Mouse (Mus musculus) layer of hippocampus, adult 9-10 months (tissue): ENCODE measurements around the gene Fes.

Source experiments
- DNase-seq: peaks from one replicate; pipeline ENCODE4 v3.0.0; 2022; ENCODE audit warnings: low spot score

The Fes gene

DNA sequence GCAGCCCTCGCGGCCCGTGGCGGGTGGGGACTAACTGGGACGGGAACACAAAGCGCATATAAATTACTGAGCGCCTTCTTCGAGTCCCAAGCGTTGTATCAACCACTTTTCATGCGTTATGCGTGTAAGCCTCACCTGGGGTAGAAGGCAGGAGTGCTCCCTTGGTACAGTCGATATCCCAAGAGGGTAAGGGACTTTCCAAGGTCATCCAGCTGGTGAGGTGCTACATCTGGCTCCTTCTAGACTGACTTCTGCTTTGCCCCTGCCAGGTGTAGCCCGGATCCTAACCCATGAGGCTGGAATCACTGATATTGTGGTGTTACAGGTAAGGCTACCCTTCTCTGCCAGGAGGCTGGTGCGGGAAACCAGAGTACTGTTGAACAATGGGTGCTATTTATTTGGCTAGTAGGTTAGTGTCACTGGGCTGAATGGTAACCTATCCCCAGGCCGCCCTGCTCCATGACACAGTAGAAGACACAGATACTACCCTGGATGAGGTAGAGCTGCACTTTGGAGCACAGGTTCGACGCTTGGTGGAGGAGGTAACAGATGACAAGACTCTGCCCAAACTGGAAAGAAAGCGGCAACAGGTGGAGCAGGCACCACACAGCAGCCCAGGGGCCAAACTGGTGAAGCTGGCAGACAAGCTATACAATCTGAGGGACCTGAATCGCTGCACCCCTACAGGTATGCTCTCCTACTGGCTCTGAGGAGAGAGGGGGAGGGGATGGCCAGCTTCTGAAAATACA, 44.3 kb downstream of the Fes start:
- DNase-seq = no peak

DNA sequence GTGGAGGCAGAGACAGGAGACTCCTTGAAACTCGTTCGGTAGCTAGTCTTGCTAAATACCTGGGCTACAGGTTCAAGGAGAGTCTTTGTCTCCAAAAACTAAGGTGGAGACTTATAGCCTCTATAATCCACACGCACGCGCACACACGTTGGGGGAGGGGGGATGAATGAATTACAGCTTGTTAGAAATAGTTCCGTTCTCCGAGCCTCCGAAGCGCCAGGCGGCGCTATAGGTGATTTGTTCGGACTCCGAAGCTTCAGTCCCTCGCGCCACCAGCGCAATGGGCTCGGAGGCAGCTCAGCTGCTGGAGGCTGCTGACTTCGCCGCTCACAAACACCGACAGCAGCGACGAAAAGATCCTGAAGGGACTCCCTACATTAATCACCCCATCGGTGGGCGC, 44.9 kb downstream of the Fes start, which contains the start of gene Hddc3:
Gene Hddc3, plus strand, starts transcription at position 247 of the 400 bp plus-strand sequence.
- DNase-seq = peak; percentile 95

GRCm38 (mm10) chr7:80341793-80342192, 46.0 kb downstream of the Fes start:
- no peak for DNase-seq

GRCm38 (mm10) chr7:80340793-80341192, 47.0 kb downstream of the Fes start, which contains the start of gene Unc45a:
Gene Unc45a, minus strand, starts transcription at chr7:80341005.
- peak; percentile 44 for DNase-seq

GRCm38 (mm10) chr7:80339793-80340628, 47.7 kb downstream of the Fes start:
- DNase-seq = peak; percentile 98

DNA sequence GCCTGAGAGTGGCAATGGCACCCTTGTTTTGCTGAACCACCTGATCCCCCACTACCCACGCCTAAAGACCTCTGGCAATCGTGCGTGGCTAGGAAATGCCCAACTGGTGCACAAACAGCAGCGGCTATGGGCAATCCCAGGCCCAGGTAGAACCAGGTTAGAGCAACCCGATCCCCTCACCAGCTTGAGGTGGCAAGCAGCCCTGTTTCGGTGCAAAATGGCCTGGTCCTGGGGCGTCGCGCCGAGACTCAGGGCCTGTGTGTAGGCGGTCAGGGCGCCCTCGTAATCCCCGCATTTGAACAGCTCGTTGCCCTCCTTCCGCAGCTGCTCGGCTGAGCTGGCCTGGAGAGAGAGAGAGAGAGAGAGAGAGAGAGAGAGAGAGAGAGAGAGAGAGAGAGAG, 48.4 kb downstream of the Fes start:
- no peak for DNase-seq

GRCm38 (mm10) chr7:80336932-80337331, 50.8 kb downstream of the Fes start:
- no peak for DNase-seq

DNA sequence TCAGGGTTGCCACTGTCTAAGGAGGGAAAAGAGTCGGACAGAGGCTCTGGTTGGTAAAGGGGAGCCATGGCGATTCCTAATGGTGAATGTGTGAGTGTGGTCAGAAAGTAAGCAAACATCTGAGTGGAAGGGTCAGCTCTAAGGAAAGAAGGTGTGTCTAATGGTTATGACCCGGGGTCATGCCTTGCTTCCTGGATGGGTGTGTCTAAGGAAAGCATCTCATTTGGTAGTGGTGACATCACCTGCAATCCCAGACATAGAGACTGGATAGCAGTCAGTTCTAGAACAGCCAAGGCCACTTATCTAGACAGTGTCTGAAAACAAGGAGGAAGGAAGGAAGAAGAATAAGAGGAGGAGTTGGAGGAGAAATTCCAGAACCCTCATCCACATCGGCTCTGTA, 52.9 kb downstream of the Fes start:
- no peak for DNase-seq

- DNase-seq = no peak
Measured at GRCm38 (mm10) chr7:80331433-80331832, 56.3 kb downstream of the Fes start.

- DNase-seq = no peak
Measured at GRCm38 (mm10) chr7:80330278-80330677, 57.5 kb downstream of the Fes start.
